Mouse (Mus musculus): Measurements from ENCODE around the gene Tbxas1.

Gene Tbxas1

GRCm38 (mm10) chr6:38921095-38921809 is 46.0 kb downstream of the Tbxas1 start:
- in situ Hi-C loops (cut with MboI, MseI), result no loop called here

DNA sequence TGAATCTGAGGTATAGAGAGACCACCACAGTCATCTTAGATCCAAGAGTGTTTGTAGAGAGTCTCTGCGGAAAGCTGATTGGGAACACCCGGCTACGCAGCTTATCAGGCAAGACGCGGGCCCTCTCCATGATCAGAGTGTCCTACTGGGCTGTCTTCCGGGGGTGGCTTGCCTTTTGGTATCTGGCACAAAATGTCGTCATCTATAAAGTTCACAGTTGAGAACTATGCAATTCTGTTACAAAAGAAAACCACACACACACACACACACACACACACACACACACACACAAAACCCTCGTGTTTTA is 46.6 kb downstream of the Tbxas1 start:
- in situ Hi-C loops (cut with MboI, MseI), result no loop called here

DNA sequence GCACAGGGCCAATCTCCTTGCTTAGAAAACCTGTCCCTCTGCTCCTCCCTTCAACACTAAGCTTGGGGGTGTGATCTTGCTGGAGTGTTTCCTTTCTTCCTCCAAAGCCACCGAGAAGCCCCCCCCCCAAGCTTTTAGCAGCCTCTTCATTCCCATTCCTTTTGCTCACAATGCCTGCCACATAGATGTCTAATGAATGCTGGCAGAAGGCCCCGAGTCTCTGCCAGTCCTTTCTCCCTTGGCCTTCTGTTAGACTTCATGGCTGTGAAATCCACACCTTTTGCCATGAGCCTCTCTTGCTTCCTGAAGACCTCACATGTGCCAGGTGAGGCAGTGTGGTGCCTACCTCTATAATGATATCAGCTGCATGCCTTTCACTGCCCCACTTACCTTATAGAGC is 47.3 kb downstream of the Tbxas1 start:
- in situ Hi-C loops (cut with MboI, MseI), result no loop called here

DNA sequence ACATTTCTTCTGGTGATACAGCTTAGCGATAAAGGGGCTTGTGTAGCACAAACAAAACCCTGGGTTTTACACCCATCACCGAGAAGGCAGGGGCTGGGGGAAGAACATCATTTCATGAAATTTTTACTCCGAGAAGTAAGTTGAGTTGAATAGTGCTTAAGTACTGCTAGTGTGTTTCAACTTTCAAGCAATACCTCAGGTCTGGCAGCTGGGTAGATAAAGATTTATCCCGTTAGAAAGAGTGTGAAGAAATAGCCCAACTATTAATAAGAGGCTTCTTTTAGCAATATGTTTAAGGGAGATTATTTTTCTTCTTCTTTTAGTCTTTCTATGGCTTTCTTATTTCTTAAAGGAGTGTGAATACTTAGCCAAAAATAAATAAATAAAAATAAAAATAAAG is 48.2 kb downstream of the Tbxas1 start:
- in situ Hi-C loops (cut with MboI, MseI), result no loop called here

GRCm38 (mm10) chr6:38923870-38924817 is 48.9 kb downstream of the Tbxas1 start:
- in situ Hi-C loops (cut with MboI, MseI), result no loop called here

DNA sequence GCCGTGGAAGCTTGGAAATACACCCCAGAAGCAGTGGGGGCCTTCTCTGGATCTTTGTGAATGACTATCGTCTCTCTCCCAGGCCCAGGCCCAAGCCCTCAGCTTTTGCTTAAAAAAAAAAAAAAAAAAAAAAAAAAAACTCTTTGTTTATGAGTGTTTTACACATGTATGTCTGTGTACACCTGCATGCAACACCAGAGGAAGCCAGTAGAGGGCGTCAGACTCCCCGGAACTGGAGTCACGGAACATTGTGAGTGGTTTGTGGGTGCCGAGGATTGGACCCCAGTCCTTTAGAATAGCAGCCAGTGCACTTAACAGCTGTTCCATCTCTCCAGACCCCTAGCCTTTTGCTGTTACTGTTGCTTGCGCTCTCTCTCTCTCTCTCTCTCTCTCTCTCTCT is 50.5 kb downstream of the Tbxas1 start:
- in situ Hi-C loops (cut with MboI, MseI), result no loop called here

- in situ Hi-C loops (cut with MboI, MseI), result no loop called here
These were observed 51.1 kb downstream of the Tbxas1 start for GRCm38 (mm10) chr6:38926135-38926962.

GRCm38 (mm10) chr6:38926963-38927361 is 51.8 kb downstream of the Tbxas1 start:
- in situ Hi-C loops (cut with MboI, MseI), result no loop called here

DNA sequence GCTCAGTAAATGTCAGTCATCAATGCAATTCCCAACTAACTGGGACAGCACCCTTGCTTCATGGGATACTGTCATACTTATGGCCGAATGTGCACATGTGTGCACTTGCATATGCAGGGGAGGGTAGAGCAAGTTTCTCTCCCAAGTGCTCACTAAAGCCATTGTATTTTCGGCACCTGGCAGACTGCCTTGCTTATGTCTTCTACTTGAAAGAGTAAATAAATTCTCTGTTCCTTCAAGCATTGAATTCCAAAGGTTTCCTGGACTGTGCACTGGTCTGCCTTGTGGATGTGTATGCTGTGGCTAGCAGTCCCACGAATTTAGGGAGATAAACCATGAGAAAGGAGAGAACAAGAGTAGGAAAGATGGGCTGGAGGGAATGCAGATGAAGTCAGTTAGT is 53.3 kb downstream of the Tbxas1 start:
- in situ Hi-C loops (cut with MboI, MseI), result no loop called here

DNA sequence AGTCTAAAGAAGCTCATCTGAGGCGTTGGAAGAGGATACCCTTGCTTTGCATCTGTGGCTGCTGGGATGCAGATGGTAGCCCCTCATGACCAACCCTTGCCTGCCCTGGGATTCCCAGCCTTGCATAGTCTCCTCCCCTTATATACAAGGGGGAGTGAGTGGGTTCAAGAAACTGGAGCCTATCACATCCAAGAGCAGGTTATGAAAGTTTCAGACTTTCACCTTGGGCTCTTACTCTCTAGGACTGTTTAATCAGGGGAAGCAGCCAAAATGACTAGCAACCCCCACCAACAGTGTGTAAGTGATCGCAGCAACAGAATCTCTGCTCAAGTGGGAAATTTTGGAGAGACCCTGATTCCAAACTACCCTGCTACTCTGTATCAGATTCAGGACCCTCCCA is 60.8 kb downstream of the Tbxas1 start:
- in situ Hi-C loops (cut with MboI, MseI), result no loop called here

- in situ Hi-C loops (cut with MboI, MseI), result no loop called here
These were observed 63.2 kb downstream of the Tbxas1 start for GRCm38 (mm10) chr6:38938421-38938820.

- in situ Hi-C loops (cut with MboI, MseI), result no loop called here
These were observed 63.9 kb downstream of the Tbxas1 start for GRCm38 (mm10) chr6:38939096-38939495.

GRCm38 (mm10) chr6:38941016-38941415 is 65.8 kb downstream of the Tbxas1 start:
- in situ Hi-C loops (cut with MboI, MseI), result no loop called here

DNA sequence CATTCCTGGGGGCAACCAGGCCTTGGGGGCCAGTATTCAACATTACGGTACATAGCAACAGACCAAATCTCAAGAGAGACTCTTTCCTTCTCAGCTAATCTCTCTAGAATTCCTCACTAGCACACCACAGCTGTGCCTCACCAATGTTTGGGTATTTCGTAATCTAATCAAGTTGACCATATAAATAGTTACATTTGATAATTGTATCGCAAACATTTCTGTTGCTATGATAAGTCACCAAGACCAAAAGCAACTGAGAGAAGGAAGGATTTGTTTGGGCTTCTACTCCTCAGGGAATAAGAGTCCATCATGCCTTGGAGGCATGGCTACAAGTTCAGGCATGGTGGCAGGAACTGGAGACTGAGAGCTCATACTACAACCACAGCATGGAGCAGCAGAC is 67.6 kb downstream of the Tbxas1 start:
- in situ Hi-C loops (cut with MboI, MseI), result no loop called here

DNA sequence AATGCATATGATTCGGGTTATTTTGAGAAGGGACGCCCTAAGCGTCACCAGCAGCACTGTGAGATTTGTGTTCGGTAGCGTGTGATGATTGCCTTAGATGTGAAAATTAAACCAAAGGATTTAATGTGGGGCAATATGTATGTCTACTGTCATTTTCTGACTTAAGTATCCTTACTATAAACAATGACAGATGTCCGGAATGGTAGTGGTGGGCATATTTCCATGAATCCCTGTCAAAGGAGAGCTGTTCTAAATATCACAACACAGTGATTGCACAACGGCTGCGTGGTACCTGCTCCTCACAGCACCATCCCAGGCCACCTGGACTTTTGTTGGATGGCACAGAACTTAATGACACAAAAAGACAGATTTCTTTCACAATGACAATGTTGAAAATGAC is 69.2 kb downstream of the Tbxas1 start:
- in situ Hi-C loops (cut with MboI, MseI), result no loop called here

GRCm38 (mm10) chr6:38944826-38945225 is 69.6 kb downstream of the Tbxas1 start:
- in situ Hi-C loops (cut with MboI, MseI), result no loop called here

DNA sequence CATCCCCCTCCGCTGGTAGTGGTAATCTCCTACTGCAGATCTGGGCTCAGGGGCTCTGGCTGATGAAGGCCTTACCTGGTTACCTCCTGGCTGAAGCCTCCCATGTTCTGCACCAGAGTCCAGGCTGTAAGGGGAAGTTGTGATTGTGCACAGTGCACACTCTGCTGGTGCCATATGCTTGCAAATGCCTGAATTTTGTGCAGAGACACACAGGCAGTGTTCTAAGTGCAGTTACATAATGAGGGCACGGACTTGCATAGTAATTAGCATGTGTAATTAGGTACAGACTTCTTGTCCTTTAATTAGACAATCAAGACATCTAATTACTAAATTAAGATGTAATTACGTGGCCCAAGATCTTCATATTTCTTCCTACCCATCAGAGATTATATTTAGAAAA is 70.5 kb downstream of the Tbxas1 start:
- in situ Hi-C loops (cut with MboI, MseI), result no loop called here

DNA sequence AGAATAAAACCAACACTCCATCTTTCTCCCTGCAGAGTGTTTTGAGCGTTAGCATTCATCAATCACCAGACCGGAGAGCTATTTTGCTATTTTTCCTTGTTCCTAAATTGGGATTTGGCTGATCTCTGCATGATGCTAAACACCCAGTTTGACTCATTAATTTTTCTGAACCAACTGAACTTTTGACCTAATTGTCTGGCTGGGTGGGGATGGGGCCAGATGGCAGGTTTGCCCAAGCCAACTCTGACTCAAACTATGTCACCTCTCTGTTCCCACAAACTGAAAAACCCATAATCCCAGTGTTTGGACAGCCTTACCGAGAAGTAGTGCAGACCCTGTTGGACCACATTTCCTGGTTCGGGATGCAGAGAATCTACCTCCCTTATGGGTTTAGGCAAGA is 72.1 kb downstream of the Tbxas1 start:
- in situ Hi-C loops (cut with MboI, MseI), result no loop called here

DNA sequence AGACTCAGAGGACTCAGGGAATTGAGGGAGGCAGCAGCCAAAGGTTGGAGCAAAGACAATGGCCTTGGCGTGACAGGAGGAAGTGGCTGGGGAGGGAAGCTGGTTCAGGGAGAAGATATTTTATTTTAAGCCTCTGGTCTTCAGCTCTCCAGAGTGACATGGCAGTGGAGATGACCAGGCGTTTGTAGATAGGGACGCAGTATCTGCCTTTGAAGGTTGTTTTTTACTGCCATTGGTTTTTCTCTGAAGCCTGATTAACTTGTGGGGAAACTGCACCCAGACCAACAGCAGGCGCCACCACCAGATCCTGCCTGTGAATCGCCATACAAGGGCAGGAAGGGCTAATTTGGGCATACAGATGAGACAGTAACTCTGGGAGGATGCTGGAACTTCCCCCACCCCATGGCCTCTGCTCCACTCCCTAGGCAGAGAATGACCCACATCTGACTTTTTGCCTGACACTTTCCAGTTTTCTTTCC is 74.5 kb downstream of the Tbxas1 start:
- in situ Hi-C loops (cut with MboI, MseI), result no loop called here

DNA sequence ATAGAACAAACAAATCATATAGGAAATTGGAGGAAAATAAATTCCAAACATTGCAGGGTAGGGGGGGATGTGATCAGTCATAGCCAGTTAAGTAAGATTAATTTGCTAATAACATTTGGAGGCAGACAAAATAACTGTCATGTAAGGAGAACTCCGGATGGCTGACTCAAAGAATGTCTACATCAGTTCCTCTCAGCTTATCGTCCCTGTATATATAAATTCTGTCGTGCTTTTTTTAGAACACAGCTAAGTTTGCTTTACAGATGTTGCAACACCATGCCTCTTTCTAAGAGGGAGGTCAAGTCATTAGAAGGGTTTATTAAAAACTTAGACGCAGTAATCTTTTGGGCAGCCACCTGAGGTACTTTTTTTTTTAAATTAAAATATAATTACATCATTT is 75.1 kb downstream of the Tbxas1 start:
- in situ Hi-C loops (cut with MboI, MseI), result no loop called here

DNA sequence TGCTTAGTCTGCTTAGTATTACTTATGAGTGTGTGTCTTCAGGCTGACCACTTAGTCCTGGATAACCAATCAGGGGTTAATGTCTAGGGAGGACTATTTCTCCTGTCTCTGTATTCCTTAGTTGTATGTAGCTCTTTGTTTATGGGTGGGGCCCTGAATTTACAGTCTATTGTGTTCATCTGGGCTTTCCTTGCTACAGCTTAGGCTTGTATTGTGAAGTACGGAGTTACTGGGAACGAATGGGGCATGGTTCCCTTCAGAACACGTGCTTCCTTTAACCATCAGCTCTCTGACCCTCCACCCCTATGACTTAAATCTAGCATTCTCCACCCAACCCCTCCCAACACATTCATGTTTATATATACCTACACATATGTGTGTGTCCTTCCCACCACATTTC is 75.6 kb downstream of the Tbxas1 start:
- in situ Hi-C loops (cut with MboI, MseI), result no loop called here

- in situ Hi-C loops (cut with MboI, MseI), result no loop called here
These were observed 81.4 kb downstream of the Tbxas1 start for GRCm38 (mm10) chr6:38956641-38957040.

Measured in regulatory T cell (primary cell).